Mouse (Mus musculus): ENCODE measurements around the gene Disp2.

DNA sequence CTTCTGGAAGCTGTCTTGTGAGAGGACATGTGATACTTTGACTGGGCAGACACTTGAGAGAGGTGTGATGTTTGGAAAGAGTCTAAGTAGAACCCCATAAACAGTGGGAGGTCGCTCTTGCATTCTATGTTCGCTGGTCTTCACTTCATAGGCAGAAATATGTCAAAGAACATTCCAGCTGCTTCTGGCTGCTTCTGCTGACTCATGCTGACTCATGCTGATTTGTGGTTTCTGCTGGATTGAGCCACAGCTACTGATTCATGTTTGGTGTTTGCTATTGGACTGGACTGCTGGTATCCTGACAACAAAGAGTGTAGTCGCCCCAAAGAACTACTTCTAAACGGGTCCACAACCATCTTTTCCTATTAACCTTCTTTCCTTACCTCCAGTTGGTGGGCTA, 62.3 kb downstream of the Disp2 start:
- TF ChIP-seq GATA1 (IDR thresholded peaks at IDR 0.05; ENCODE audit: borderline replicate concordance, low read length) (no peak), FLI1 (IDR thresholded peaks at IDR 0.05; ENCODE audit: low read length) (no peak)

Data from megakaryocyte, embryonic 14.5 days (primary cell).